Mouse (Mus musculus) kidney, postnatal 0 days (tissue): ENCODE results near the gene Tub. TPM values are rescaled to one million over a fixed set of nuclear protein-coding genes. Genes with fewer than 3 reads are reported as not detected.

Experiments used
- ATAC-seq: fragments of 200-750 bp; cut with Nextera tagmentation; replicated peaks from 2 replicates; pipeline ENCODE4 v1.8.0; 2017; ENCODE audit warnings: low read depth, moderate number of reproducible peaks, moderate TSS enrichment, moderate library complexity; ENCODE audit not compliant: low FRiP score
- DNase-seq: peaks from one replicate; pipeline ENCODE4 v3.0.0-alpha.2; 2016; ENCODE audit warnings: low spot score
- H3K27ac ChIP-seq: fragments of 300-500 bp; sonication (generic); 2 replicates; pipeline ENCODE4 v1.5.1; 2014; ENCODE audit warnings: mild to moderate bottlenecking
- H3K27me3 ChIP-seq: fragments of 300-500 bp; sonication (generic); 2 replicates; pipeline ENCODE4 v1.6.1; 2014; ENCODE audit warnings: low read length, mixed read lengths; ENCODE audit not compliant: insufficient read depth
- H3K36me3 ChIP-seq: fragments of 300-500 bp; sonication (generic); 2 replicates; pipeline ENCODE4 v1.6.1; 2014; ENCODE audit warnings: low read length, mixed read lengths; ENCODE audit not compliant: insufficient read depth
- H3K4me1 ChIP-seq: fragments of 300-500 bp; sonication (generic); replicated peaks from 2 replicates; pipeline ENCODE4 v1.6.1; 2014; ENCODE audit warnings: antibody characterized with exemption, low read length, mixed read lengths; ENCODE audit not compliant: insufficient read depth
- H3K4me2 ChIP-seq: fragments of 300-500 bp; sonication (generic); 2 replicates; pipeline ENCODE4 v1.6.1; 2014; ENCODE audit warnings: mild to moderate bottlenecking, low read length, moderate library complexity, mixed read lengths
- H3K4me3 ChIP-seq: fragments of 300-500 bp; sonication (generic); replicated peaks from 2 replicates; pipeline ENCODE4 v1.5.1; 2014; ENCODE audit warnings: low read depth, low read length
- H3K9ac ChIP-seq: fragments of 300-500 bp; sonication (generic); 2 replicates; pipeline ENCODE4 v1.6.1; 2014; ENCODE audit warnings: low read depth, low read length
- H3K9me3 ChIP-seq: fragments of 300-500 bp; sonication (generic); replicated peaks from 2 replicates; pipeline ENCODE4 v1.6.1; 2016; ENCODE audit warnings: low read length, inconsistent platforms, mixed read lengths
- CTCF ChIP-seq: IDR thresholded peaks from 2 replicates; pipeline ENCODE4 v1.5.1; 2016; ENCODE audit warnings: antibody characterized with exemption, low read depth, mild to moderate bottlenecking, moderate library complexity
- WGBS: fragments of 180-500 bp; shearing (Covaris S2); extraction: QIAGEN DNeasy Blood & Tissue Kit; methylation state at CpG from one replicate; pipeline ENCODE4 v1.1.7; 2014; 5-methylcytosine and 5-hydroxymethylcytosine counted together
- polyA plus RNA-seq: library from polyadenylated mRNA; unstranded; fragments of >200 nt; fragmentation: Nextera tagmentation; extraction: Ambion mirVana; gene quantifications from 2 replicates; pipeline ENCODE4 v1.2.1, GENCODE M21; 2015

Gene Tub
- polyA plus RNA-seq, 1 experiment from 2014 or later, result 0.36 TPM

DNA sequence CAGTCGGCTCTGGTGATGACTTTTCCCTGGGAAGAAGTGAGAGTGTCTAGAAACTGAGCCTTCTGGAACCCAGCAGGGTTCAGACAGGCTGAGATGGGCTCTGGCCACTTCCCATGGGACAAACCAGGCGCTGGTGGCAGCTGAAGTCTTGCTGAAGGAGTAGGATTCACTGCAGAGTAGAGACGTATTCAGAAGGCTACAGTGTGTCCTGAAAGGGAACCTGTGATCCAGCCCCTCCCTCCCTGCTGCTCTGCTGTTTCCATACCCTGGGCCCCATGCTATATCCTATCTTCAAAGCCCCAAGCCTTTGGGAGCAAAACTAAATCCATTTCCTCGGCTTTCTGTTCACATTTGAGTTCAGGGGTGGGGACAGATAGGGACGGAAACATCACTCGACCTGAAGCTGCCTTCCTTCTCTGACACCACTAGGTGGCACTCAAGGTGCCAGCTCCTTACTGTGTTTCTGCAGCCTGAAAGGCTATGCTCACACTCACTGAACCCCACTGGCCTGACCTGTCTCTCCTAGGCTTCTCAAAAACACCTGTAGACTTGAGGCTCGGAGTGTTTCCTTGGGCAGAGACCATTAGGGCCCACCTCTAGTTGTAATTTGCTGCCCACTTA, 16.7 kb downstream of the Tub start:
- DNase-seq (peak; percentile 63), ATAC-seq (peak; percentile 69; the same call in 1 of the 2 replicates)
- WGBS, result 24% methylated on average over 7 of the region's 7 CpGs
- Histone ChIP-seq H3K9me3 (no peaks in the 10 kb centered on the region), H3K4me1 (no peaks in the 10 kb centered on the region), H3K4me2 (no peak overlapping the region), H3K9ac (no peak overlapping the region), H3K4me3 (no peak overlapping the region), H3K27ac (no peak overlapping the region), H3K36me3 (no peaks in the 10 kb centered on the region), H3K27me3 (no peaks in the 10 kb centered on the region)
- peak; percentile 82 for TF ChIP-seq CTCF

- no peaks in the 10 kb centered on the region for H3K36me3 ChIP-seq
- 19% methylated on average over 6 of the region's 6 CpGs for WGBS
- H3K9ac ChIP-seq, result no peak overlapping the region
- DNase-seq (no peak), ATAC-seq (no peak)
- no peak overlapping the region for H3K27ac ChIP-seq
- no peak overlapping the region for H3K4me3 ChIP-seq
- no peaks in the 10 kb centered on the region for H3K4me1 ChIP-seq
- no peaks in the 10 kb centered on the region for H3K9me3 ChIP-seq
- H3K4me2 ChIP-seq, result no peak overlapping the region
- no peaks in the 10 kb centered on the region for H3K27me3 ChIP-seq
- TF ChIP-seq CTCF, result no peak
These were observed 18.1 kb downstream of the Tub start for GRCm38 (mm10) chr7:108968201-108968600.

- no peak overlapping the region for H3K4me2 ChIP-seq
- H3K4me3 ChIP-seq, result no peak overlapping the region
- WGBS, result 65% methylated on average over 6 of the region's 6 CpGs
- no peak overlapping the region for H3K27ac ChIP-seq
- no peaks in the 10 kb centered on the region for H3K27me3 ChIP-seq
- no peaks in the 10 kb centered on the region for H3K36me3 ChIP-seq
- no peak overlapping the region for H3K9ac ChIP-seq
- no peaks in the 10 kb centered on the region for H3K9me3 ChIP-seq
- TF ChIP-seq CTCF, result no peak
- H3K4me1 ChIP-seq, result no peaks in the 10 kb centered on the region
- no peak for ATAC-seq
- no peak for DNase-seq
These were observed 22.1 kb downstream of the Tub start for GRCm38 (mm10) chr7:108972273-108972672.

GRCm38 (mm10) chr7:108985934-108986708, 36.0 kb downstream of the Tub start:
- WGBS, result 86% methylated on average over 2 of the region's 3 CpGs
- H3K9ac ChIP-seq, result no peak overlapping the region
- H3K9me3 ChIP-seq, result no peaks in the 10 kb centered on the region
- no peak for TF ChIP-seq CTCF
- H3K27ac ChIP-seq, result no peak overlapping the region
- no peaks in the 10 kb centered on the region for H3K27me3 ChIP-seq
- no peak overlapping the region for H3K4me2 ChIP-seq
- no peak for ATAC-seq
- no peak for DNase-seq
- H3K36me3 ChIP-seq, result no peaks in the 10 kb centered on the region
- H3K4me3 ChIP-seq, result no peak overlapping the region
- H3K4me1 ChIP-seq, result no peaks in the 10 kb centered on the region

GRCm38 (mm10) chr7:108991207-108991606, 41.1 kb downstream of the Tub start:
- no peak for TF ChIP-seq CTCF
- H3K36me3 ChIP-seq, result no peaks in the 10 kb centered on the region
- no peak overlapping the region for H3K4me2 ChIP-seq
- DNase-seq, result no peak
- H3K4me1 ChIP-seq, result no peaks in the 10 kb centered on the region
- 75% methylated on average over 9 of the region's 9 CpGs for WGBS
- no peak overlapping the region for H3K9ac ChIP-seq
- no peak for ATAC-seq
- H3K9me3 ChIP-seq, result no peaks in the 10 kb centered on the region
- no peak overlapping the region for H3K4me3 ChIP-seq
- H3K27ac ChIP-seq, result no peak overlapping the region
- H3K27me3 ChIP-seq, result no peaks in the 10 kb centered on the region

DNA sequence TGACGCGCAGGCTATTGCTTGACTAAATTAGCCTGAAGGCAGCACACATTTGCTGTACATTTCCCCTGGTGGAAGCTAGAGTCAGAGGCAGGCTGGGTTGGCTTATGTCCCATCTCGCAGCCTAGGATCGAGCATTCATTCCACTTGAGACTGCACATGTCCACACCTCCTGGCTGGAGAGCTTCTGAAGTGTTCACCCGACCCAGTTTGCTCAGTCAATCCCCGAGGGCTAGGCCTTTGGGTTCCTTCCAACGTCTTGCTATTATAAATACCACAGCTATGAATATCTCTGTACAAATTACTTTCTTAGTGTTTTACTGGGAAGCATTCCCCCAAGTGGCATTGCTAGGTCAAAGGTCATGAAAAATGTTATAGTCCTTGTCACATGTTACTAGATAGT, 43.1 kb downstream of the Tub start:
- Histone ChIP-seq H3K27ac (no peak overlapping the region), H3K9me3 (no peaks in the 10 kb centered on the region), H3K27me3 (no peaks in the 10 kb centered on the region), H3K9ac (no peak overlapping the region), H3K36me3 (no peaks in the 10 kb centered on the region), H3K4me2 (no peak overlapping the region), H3K4me1 (no peaks in the 10 kb centered on the region), H3K4me3 (no peak overlapping the region)
- DNase-seq, result no peak
- WGBS, result 74% methylated on average over 7 of the region's 7 CpGs
- TF ChIP-seq CTCF, result no peak
- ATAC-seq, result no peak
